Mouse (Mus musculus) cerebellum, adult 9-10 months (tissue): ENCODE measurements at regions not wholly inside any gene's neighbourhood (a gene's known extent, or its start where the extent isn't known, plus 50 kb on each side); places are given as distances from the start of the nearest gene placed in this dataset.
A peak's percentile ranks its signal among the peaks of the same experiment; 100 is the strongest.

Experiments used
- DNase-seq: peaks from one replicate; pipeline ENCODE4 v3.0.0; 2022

DNA sequence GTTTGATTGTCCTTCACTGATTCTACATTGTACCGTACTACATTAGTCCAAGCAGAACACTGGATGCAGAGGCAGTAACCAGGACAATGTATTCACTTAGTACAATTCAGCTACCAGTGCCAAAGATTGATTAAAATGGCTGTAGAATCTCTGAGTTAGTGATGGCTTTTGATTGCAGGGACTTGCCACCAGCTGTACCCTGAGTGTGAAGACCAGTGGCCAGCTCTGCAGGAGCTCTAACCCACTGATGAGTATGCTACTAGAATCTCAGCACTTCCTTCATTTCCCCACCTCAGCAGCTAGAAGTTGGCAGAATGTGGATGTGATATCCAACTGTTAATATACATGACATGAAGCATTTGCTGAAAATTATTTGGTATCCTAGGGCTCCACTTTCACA is 956.8 kb downstream of the Hace1 start:
- DNase-seq: no peak

DNA sequence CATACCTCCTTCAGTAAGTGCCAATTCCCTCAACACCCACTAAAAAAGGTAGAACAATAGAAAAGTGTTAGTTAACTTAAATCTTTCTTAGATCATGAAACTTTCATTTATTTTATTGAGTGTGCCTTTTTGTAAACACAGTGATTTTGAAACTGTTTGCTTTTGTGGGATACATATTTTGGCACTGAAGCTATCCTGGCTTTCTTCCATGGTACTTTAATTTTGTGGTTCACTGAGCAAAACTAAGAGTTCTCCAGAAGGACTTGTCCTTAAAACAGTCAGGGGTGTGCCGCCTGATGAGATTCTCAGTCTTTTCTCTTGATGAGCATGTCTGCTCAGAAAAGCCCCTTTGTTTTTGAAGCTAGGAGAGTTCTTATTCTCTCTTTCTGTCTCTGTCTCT is 982.9 kb downstream of the Hace1 start:
- DNase-seq: peak; percentile 4

DNA sequence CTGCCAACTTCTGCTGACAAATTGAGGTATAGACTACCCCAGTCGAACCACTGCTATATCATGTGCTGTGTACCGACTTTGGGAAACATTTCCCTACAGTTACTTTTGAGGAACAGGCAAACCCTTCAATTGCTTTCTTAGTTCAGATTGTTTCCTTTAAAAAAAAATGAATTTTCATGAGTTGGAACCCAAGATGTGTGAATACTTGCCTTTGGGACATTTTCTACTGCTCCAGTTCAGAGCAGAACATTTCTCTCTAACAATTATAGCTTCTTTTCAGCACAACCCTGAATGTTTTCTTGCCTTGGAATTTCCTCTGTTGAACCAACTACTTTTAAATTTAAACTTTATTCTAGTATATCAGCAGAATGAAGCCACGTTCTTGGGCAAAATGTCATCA is 998.5 kb downstream of the Hace1 start:
- no peak for DNase-seq
